Mouse (Mus musculus) heart, postnatal 36 days (tissue): ENCODE data around the gene Nt5c2. TPM values are rescaled to one million over a fixed set of nuclear protein-coding genes. Genes with fewer than 3 reads are reported as not detected.

Experiments
- DNase-seq, 2 experiments: peaks; one replicate each; pipeline ENCODE4 v3.0.0; 2021 to 2022
- intact Hi-C: fragments of 180-260 bp; cut with DNase I; formaldehyde crosslinking; loops from one replicate; pipeline ENCODE4 v1.15.1; 2025
- total RNA-seq, 2 experiments: library from RNA; stranded (reverse); gene quantifications; 2 replicates each; pipeline ENCODE4 v1.2.3; 2021

Nt5c2 gene
- total RNA-seq, 2 experiments from 2014 or later, result 59.6 to 61.2 TPM

DNA sequence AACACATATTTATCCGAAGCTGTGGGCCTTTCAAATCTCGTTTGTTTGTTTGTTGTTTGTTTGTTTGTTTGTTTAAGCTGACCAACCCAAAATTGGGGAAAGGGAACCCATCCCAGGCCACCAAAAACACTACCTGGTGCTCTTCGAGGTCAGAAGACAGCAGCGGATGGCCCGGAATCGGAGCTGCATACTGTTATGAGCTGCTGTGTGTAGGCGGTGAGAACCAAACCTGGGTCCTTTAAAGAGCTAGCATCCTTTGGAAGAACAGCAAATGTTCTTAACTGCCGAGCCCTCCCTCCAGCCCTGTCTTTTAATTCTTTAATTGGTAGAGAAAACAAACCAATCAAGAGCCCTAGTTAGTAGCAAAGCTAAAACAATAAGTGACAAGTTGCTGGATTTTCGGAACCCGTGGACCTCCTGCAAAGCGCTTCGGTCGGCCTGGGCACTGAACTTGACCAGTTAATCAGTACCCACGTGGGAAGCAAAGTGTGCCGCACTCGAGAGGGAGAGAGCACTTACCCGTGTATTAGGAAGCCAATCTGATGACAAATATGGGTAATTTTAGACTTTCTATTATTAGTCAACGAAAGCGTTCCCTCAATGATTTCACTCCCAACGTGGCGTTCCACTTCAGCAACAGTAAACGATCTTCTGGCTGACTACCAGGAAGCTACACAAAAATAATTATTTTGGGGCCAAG, 45.5 kb downstream of the Nt5c2 start:
- peak in 1 of 2 experiments; percentile 46 for DNase-seq
- intact Hi-C loops, result no loop called here

DNA sequence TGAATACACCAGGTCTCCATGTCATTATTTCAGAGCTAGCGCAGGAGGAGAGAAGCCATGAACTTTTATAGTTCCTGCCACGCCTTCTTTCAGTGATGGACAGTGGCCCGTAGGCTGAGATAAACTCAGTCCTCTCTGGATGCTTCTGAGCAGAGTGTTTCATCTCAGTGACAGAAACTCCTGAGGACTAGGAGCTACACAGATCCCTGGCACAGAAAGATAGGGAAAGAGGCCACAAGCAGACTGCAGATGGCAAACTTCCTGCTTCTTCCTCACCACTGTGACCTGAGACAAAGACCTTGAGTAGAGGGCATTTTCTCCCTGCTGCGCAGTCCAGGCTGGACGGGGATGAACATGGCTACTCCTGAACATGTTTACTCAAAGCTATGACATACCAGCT, 46.1 kb downstream of the Nt5c2 start:
- peak in 1 of 2 experiments; percentile 29 for DNase-seq

DNA sequence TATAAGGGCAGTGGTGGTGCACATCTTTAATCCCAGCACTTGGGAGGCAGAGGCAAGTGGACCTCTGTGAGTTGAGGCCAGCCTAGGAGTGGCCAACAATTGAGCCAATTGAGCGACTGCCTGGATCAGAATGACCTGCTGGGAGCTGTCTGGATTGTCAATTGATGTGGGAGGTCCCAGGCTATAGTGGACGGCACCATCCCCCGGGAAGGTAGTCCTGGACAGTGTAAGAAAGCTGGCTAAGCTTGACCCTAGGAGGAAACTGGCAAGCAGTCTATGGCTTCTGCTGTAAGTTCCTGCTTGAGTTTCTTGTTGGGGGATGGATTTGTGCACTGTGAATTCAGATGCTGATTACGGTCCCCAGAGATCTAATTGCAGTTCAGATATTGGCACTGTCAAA, 47.1 kb downstream of the Nt5c2 start:
- intact Hi-C loops, result no loop called here
- DNase-seq, result no peak

More for the DNA sequence above, 46.1 kb downstream of the Nt5c2 start:
- intact Hi-C loops, result no loop called here

DNA sequence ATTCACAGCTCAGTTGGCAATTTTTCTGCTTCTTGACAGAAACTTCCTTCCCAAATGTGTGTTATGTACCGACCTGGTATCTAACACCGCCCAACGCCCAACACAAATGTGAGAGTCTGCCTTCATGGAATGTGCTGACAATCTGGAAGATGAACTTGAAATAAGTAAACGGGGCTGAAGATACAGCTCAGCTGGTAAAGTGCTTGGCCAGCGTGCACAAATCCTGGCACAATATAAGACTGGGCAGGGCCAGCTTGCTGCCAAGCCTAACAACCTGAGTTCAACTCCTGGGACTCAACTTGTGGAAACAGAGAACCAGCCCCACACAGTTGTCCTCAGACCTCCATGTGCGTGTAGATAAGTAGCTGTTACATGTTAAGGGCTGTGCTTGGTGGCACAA, 48.6 kb downstream of the Nt5c2 start:
- DNase-seq, result no peak
- intact Hi-C loops, result no loop called here

DNA sequence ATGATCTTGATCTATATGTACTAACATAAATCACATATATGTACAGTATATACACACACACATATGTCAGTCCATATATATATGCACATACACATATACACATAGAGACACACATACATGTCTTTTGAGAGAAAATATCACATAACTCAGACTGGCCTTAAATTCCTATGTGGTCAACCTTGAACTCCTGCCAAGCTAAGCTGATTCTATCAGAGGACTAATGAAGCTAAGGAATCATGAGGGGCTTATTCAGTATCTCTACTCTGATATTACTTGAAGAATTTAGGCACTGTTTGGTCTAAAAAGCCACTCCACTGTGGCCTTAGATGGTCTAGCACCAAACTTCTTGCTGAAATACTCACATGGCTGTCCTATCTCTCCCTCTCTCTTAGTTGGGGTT, 49.5 kb downstream of the Nt5c2 start:
- intact Hi-C loops, result no loop called here
- DNase-seq, result no peak

DNA sequence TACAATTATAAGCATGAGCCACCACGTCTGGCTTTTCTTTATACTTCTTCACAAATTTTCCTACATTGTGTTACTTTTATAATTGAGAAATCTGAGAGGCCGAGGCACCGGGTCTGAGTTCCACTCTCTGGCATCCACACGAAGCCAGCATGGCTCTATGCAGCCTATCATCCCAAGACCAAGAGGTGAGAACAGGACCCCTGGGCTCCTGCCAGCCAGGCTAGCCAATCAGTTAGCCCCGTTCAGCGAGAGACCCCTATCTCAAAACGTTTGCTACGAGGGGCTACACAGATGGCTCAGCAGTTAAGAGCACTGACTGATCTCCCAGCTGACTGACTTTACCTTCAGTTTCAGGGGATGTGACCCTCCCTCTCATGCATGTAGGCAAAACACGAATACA, 50.6 kb downstream of the Nt5c2 start:
- DNase-seq, result no peak
- intact Hi-C loops, result no loop called here

DNA sequence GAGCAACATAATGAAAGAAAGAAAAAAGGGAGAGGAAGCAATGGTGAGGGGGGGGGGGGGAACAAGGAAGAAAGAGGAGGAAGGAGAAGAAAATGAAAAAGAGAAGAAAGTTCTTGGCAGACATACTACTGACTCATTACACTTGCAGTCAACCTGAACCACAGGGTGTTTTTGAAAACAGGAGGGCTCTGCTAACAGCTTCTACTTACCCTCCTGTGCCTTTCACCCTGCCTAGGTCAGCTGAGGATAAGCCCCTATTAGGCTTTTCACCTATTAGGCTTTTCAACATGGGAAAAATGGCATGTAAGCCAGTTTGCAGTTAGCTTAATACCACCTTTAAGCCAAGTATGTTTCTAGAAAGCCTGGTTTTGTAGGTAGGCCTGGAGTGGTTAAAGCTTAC, 51.5 kb downstream of the Nt5c2 start:
- intact Hi-C loops, result no loop called here
- DNase-seq, result no peak

DNA sequence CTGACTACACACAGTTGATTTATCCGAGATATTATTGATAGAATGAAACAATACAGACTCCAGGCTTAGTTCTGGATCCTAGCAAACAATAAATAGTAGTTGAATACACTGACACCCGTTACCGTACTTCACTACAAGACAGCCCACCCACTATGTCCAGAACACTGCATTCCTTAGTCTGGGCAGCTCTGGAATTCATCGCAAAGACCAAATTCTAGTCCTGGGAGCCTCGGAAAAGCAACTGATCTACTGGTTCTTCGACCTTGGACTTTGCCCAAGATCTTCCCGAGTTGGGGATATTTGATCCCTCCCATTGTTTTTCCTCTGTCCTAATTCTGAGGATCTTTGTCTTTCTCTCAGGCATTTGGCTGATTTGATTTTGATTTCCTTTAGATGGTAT, 52.1 kb downstream of the Nt5c2 start:
- DNase-seq, result no peak
- intact Hi-C loops, result no loop called here

DNA sequence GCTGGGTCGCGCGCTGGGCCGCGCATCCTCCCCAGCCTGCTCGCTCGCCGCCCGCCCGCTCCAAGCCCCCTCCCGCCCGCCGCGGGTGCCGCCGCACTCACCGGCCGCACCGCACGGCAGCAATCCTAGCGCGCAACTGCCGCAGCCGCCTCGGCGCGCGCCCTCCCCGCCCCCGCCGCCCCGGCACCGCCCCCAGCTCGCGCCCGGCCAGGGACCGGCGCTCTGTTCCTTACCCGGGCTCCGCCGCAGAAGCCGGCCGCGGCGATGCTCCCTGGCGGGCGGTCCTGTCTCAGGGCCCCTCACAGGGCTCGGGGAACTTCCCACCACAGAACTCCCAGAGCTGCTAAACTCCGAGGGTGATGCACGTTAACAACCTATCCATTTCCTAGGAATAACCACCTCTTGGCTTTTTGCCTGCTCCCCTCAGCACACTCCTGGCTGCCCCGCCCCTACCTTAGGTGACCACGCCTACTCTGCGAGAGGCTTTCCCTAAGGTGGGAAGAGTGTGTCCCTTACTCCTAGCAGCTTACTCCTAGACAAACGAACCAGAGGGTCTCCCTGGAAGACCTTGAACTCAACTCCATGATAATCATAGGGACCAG, 52.7 kb downstream of the Nt5c2 start:
- peak; percentile 77 to 87 for DNase-seq

DNA sequence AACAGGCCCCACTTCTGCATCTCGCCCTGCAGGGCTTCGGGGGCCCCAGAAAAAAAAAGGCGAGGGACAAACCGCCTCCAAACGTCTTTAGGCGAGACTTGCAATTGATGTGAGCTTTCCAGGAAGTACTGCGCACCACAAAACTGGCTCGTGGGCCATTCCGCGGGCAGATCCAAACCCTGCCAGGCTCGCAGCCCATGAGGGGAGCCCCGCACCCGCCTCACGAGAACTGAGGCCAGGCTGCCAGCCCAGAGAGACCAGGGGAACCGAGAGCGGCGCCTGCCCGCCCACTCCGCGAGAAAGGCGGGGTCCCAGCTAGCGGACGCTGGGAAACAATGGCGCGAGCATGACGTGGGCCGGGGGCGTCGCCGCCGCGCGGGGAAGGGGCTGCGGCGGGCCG, 53.3 kb downstream of the Nt5c2 start:
- peak; percentile 85 to 89 for DNase-seq
- intact Hi-C loops, result no loop called here

More for the DNA sequence above, 52.7 kb downstream of the Nt5c2 start:
- intact Hi-C loops, result no loop called here

DNA sequence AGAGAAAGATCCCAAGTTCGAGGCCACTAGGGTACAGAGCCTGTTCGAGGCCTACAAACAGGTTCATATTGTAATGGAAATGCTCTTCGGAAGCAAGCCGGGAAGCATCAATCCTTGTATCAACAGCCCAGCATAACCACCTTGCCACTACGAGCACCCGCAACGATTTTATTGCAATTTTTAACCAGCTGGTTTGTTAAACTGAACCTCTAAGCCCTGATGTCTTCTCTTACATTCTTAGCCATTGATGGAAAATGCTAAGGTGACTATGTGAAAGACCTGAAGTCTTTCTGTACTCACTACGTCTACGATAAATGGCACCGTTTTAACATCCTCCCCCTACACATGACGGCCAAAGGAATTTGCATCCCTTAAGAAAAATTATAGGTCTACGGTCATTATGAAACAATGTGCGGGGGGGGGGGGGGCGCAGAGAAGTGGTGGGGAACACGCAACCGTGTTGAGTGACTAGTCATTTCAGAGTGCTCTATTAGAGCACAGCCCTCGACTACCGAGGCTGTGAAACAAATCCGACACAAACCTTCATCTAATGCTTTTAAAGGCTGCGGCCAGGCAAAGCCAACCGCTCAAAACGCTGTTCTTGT, 53.8 kb downstream of the Nt5c2 start:
- intact Hi-C loops, result no loop called here
- no peak for DNase-seq

DNA sequence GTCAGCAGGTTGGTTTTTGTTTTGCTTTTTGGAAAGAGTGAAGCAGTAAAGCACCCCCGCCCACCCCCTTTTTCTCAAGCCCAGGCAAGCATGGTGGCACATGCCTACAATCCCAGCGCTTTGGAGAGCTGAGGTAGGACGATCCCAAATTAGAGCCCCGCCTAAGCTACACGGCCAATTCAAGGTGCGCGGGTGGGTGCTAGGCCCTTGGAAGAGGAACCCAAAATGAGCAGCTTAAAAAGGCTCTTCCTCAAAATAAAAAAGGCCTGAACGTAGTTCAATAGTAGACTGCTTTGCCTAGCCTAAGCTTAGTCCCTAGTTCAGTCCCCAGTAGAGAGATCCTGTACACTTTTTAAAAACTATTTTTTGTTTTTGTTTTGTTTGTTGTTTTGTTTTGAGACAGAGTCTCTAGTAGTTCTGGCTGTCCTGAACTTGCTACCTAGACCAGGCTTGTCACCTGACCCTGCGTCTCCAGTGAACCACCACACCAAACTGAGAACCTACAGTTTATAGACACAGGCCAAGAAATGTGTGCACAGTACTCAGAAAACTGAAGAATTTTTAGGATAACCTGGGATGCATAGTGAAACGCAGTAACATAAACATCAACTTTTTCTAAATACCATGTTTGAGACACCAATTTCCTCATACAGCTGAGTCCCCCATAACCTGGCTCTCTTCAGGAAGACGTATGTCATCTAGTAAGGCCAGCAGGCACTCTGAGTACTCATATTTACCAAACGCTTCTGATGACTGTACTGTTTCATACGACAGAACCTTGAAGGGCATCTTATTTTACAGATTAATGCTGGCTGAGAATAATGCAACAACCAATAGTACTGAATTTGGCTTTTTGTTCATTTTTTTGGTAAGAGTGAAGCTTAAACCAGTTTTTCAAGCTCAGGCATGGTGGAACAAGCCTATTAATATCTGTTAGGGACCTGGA, 54.6 kb downstream of the Nt5c2 start:
- no peak for DNase-seq
- intact Hi-C loops, result no loop called here

DNA sequence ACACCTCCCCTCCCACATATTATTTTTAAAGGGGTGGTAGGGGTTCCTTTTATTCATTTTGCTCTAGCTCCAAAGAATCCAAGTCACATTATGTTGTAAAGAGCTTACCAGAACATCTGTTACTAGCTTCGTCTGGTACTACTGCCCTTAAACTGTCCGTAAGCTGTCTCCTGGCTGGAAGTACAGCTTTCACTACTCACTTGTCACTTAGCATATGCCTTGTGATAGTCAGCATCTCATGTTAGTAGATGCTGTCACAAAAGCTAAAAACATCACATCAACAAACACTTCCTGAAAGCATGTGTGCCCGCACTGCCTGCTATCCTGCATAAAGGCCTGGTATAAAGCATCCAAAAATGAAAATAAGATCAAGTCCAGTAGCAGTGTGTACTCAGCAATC, 55.4 kb downstream of the Nt5c2 start:
- intact Hi-C loops, result no loop called here
- DNase-seq, result no peak

DNA sequence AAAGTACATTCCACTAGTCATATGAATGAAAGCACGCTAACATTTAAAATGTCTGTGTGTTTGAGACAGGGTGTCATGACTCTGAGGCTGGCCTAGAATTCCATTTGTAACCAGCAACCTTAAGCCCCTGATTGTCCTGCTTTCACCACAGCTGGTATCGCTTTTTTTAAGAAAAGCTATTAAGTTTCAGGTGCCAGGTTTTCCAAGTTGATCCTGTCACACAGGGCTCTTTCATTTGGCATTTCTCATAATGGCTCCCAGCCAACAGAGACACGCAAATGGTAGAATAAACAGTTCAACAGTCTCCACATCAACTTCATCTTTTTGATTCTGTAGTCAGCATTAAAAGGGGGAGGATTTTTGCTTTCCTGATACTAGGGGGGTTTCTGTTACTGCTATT, 56.4 kb downstream of the Nt5c2 start:
- no peak for DNase-seq
- intact Hi-C loops, result no loop called here

DNA sequence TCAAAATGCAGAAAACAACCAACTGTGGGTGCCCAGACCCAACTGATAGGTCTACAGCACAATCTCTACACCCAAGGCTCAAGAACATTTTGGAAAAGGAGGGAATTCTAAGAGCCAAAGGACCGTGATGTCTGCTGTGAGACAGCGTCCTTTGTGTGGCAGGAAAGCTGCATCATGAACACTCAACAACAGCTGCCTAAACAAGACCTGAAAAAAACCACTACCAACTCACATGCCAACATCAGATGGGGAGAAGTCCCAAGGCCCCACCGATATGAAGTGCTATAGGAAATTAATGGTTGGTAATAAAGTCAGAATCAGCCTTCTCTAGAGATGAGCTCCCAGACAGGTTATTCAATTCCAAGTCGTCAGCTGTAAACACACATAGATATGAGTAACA, 57.0 kb downstream of the Nt5c2 start:
- no peak for DNase-seq
- intact Hi-C loops, result no loop called here

DNA sequence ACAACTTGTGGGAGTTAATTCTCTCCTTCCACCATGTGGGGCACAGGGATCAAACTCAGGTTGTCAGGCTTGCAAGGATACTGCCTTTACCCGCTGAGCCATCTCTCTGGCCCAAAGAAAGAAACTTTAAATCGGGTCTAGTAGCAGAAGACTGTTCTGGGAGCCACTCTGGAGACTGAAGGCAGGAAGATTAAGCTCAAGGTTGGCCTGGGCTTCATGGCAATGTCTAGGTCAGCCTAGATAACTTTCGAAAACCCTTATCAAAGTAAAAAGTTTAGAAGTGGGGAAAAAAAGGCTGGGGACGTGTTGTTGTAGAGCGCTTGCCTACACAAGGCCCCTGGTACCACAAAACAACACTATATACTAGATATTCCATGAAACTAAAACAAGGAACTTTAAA, 58.0 kb downstream of the Nt5c2 start:
- intact Hi-C loops, result no loop called here
- DNase-seq, result no peak

DNA sequence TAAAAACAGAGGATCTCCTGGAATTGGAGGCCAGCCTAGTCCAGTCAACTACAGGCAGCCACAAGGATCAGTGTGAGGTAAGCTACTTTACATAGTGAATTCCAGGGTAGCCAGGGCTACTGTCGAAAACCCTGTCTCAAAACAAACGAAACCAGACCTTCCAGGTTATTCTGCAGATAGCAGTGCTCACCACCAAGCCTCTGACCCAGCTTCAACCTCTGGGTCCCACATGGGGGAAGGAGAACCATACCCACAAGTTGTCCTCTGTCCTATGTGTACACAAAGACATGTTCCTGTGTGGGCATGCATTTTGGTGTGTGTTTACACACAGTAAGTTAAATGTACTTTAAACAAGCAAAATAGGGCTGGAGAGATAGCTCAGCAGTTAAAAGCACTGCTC, 58.5 kb downstream of the Nt5c2 start:
- intact Hi-C loops, result no loop called here

DNA sequence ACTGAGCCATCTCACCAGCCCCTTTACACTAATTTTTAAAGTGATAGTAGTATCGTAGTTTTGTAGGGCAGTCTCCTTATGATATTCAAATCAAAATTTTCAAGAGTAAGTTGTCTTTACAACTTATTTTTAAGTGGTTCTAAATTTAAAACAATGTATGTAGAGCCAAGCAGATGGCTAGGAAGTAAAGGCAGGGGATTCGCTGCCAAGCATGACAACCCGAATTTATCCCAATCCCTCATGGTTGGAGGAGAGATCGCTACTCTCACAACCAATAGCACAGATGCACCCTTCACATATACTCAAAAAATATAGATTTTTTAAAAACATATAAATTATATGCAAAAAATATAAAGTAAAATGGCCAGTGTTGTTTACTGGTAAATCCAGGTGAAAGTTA, 59.3 kb downstream of the Nt5c2 start:
- intact Hi-C loops, result no loop called here
- no peak for DNase-seq

More for the DNA sequence above, 58.5 kb downstream of the Nt5c2 start:
- DNase-seq, result no peak

DNA sequence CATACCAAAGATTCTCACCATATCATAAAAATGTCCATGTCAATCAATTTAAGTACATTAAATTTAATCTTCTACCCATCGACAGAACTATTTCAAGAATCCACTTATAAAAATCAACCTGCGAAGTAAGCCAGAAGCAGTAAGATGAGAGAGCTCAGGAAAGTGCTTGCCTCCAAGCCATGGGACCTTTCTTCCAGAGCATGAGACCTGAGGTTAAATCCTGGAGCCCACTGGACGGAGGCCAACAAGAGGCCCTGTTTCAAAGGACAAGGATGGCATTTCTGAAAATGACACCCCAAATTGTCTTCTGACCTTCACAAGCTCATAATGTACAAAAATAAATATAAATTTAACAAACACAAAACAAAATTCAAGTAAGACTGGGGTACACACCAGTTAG, 61.4 kb downstream of the Nt5c2 start:
- intact Hi-C loops, result no loop called here
- DNase-seq, result no peak

DNA sequence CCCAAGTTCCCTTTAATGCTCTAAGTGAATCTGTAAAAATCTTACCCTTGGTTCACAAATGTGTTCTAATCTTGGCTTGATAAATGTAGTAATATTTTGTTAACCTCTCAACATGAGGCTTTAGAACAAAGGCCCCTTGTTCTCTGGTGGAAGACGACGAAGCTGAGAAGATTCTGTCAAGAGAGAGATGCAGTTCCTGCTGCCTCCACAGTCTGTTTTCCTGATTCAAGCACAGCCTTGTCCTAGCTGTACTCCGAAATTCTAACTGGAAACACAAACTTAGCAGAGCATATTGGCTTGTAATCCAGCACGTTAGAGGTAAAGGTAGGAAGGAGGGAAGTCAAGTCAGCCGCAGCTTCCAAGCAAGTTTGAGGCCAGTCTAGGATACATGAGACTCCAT, 62.0 kb downstream of the Nt5c2 start:
- no peak for DNase-seq
- intact Hi-C loops, result no loop called here

DNA sequence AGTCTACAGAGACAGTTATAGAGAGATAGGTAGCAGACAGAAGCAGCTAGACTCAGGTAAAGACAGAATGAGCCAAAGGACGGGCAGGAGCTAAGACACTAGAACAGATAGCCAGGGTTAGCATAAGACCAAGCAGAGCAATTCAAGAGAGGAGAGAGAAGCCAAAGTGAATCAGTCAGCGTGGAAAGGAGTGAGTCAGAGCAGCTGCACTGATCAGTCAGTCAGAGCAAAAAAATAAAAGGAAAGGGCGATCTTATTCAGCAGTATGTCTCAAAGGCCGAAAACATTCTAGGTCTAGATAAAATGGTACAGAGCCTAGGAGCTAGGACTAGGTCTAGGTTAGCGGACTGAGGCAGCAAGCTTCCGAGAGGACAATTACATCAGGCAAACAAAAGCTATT, 70.6 kb downstream of the Nt5c2 start:
- DNase-seq, result no peak
- intact Hi-C loops, result no loop called here
